Mouse (Mus musculus): Measurements from ENCODE around the gene Nfasc. TPM values are rescaled to one million over a fixed set of nuclear protein-coding genes. Genes with fewer than 3 reads are reported as not detected.

The Nfasc gene
- polyA plus RNA-seq, 1 experiment from 2014 or later, result 0.46 TPM

GRCm38 (mm10) chr1:132623641-132624336, 117.8 kb downstream of the Nfasc start:
- H3K27me3 ChIP-seq (replicated peaks), result peaks cover 29% of the 10 kb centered on the region
- peaks cover 12% of the 10 kb centered on the region for H3K4me1 ChIP-seq (replicated peaks)
- no peak for ATAC-seq (ENCODE audit: insufficient number of reproducible peaks, low FRiP score)
- no peaks in the 10 kb centered on the region for H3K9me3 ChIP-seq (replicated peaks)
- no peaks in the 10 kb centered on the region for H3K36me3 ChIP-seq
- WGBS, result 48% methylated on average over 14 of the region's 14 CpGs
- H3K27ac ChIP-seq (ENCODE audit: poor library complexity, severe bottlenecking), result no peak overlapping the region
- no peak overlapping the region for H3K4me2 ChIP-seq
- no peak overlapping the region for H3K9ac ChIP-seq
- H3K4me3 ChIP-seq, result no peak overlapping the region

- H3K27me3 ChIP-seq (replicated peaks), result peaks cover 14% of the 10 kb centered on the region
- no peak overlapping the region for H3K9ac ChIP-seq
- no peak for ATAC-seq (ENCODE audit: insufficient number of reproducible peaks, low FRiP score)
- H3K4me1 ChIP-seq (replicated peaks), result no peaks in the 10 kb centered on the region
- 69% methylated on average over 4 of the region's 4 CpGs for WGBS
- no peak overlapping the region for H3K4me3 ChIP-seq
- H3K4me2 ChIP-seq, result no peak overlapping the region
- H3K9me3 ChIP-seq (replicated peaks), result no peaks in the 10 kb centered on the region
- H3K36me3 ChIP-seq, result no peaks in the 10 kb centered on the region
- no peak overlapping the region for H3K27ac ChIP-seq (ENCODE audit: poor library complexity, severe bottlenecking)
Observed at GRCm38 (mm10) chr1:132612066-132612465, 129.5 kb downstream of the Nfasc start.

- no peaks in the 10 kb centered on the region for H3K4me1 ChIP-seq (replicated peaks)
- no peak for ATAC-seq (ENCODE audit: insufficient number of reproducible peaks, low FRiP score)
- H3K27ac ChIP-seq (ENCODE audit: poor library complexity, severe bottlenecking), result no peak overlapping the region
- no peak overlapping the region for H3K4me2 ChIP-seq
- peaks cover 17% of the 10 kb centered on the region for H3K27me3 ChIP-seq (replicated peaks)
- H3K4me3 ChIP-seq, result no peak overlapping the region
- H3K9me3 ChIP-seq (replicated peaks), result no peaks in the 10 kb centered on the region
- H3K9ac ChIP-seq, result no peak overlapping the region
- 26% methylated on average over 4 of the region's 4 CpGs for WGBS
- no peaks in the 10 kb centered on the region for H3K36me3 ChIP-seq
Observed at GRCm38 (mm10) chr1:132609048-132609634, 132.5 kb downstream of the Nfasc start.

- ATAC-seq (ENCODE audit: insufficient number of reproducible peaks, low FRiP score), result no peak
- peaks cover 26% of the 10 kb centered on the region for H3K27me3 ChIP-seq (replicated peaks)
- H3K4me1 ChIP-seq (replicated peaks), result no peaks in the 10 kb centered on the region
- no peaks in the 10 kb centered on the region for H3K36me3 ChIP-seq
- H3K9ac ChIP-seq, result no peak overlapping the region
- H3K9me3 ChIP-seq (replicated peaks), result no peaks in the 10 kb centered on the region
- WGBS, result 33% methylated on average over 8 of the region's 8 CpGs
- no peak overlapping the region for H3K4me2 ChIP-seq
- no peak overlapping the region for H3K4me3 ChIP-seq
- no peak overlapping the region for H3K27ac ChIP-seq (ENCODE audit: poor library complexity, severe bottlenecking)
Observed at GRCm38 (mm10) chr1:132602161-132602560, 139.4 kb downstream of the Nfasc start.

GRCm38 (mm10) chr1:132598024-132598423, 143.6 kb downstream of the Nfasc start:
- H3K27ac ChIP-seq (ENCODE audit: poor library complexity, severe bottlenecking), result no peak overlapping the region
- no peaks in the 10 kb centered on the region for H3K36me3 ChIP-seq
- H3K27me3 ChIP-seq (replicated peaks), result peaks cover 38% of the 10 kb centered on the region
- WGBS, result 85% methylated on average over 5 of the region's 5 CpGs
- no peaks in the 10 kb centered on the region for H3K4me1 ChIP-seq (replicated peaks)
- no peak overlapping the region for H3K4me3 ChIP-seq
- H3K9me3 ChIP-seq (replicated peaks), result no peaks in the 10 kb centered on the region
- H3K4me2 ChIP-seq, result no peak overlapping the region
- no peak overlapping the region for H3K9ac ChIP-seq
- ATAC-seq (ENCODE audit: insufficient number of reproducible peaks, low FRiP score), result no peak

- no peak overlapping the region for H3K9ac ChIP-seq
- H3K4me1 ChIP-seq (replicated peaks), result no peaks in the 10 kb centered on the region
- WGBS, result 42% methylated on average over 6 of the region's 6 CpGs
- no peaks in the 10 kb centered on the region for H3K36me3 ChIP-seq
- H3K27ac ChIP-seq (ENCODE audit: poor library complexity, severe bottlenecking), result no peak overlapping the region
- no peak overlapping the region for H3K4me2 ChIP-seq
- ATAC-seq (ENCODE audit: insufficient number of reproducible peaks, low FRiP score), result no peak
- peaks cover 35% of the 10 kb centered on the region for H3K27me3 ChIP-seq (replicated peaks)
- H3K9me3 ChIP-seq (replicated peaks), result no peaks in the 10 kb centered on the region
- H3K4me3 ChIP-seq, result no peak overlapping the region
Observed at GRCm38 (mm10) chr1:132595741-132596140, 145.9 kb downstream of the Nfasc start.

GRCm38 (mm10) chr1:132594587-132594986, 147.0 kb downstream of the Nfasc start:
- no peak for ATAC-seq (ENCODE audit: insufficient number of reproducible peaks, low FRiP score)
- Histone ChIP-seq H3K36me3 (no peaks in the 10 kb centered on the region), H3K4me3 (no peak overlapping the region), H3K4me1 (replicated peaks) (no peaks in the 10 kb centered on the region), H3K9me3 (replicated peaks) (no peaks in the 10 kb centered on the region), H3K4me2 (no peak overlapping the region), H3K27me3 (replicated peaks) (peaks cover 41% of the 10 kb centered on the region), H3K9ac (no peak overlapping the region), H3K27ac (ENCODE audit: poor library complexity, severe bottlenecking) (no peak overlapping the region)
- 7% methylated on average over 4 of the region's 4 CpGs for WGBS

GRCm38 (mm10) chr1:132592145-132592544, 149.5 kb downstream of the Nfasc start:
- Histone ChIP-seq H3K9ac (no peak overlapping the region), H3K4me1 (replicated peaks) (0 out of 2 replicates have a peak, but pooled peaks cover under 1% of the 10 kb centered on the region), H3K9me3 (replicated peaks) (no peaks in the 10 kb centered on the region), H3K27ac (ENCODE audit: poor library complexity, severe bottlenecking) (no peak overlapping the region), H3K4me3 (no peak overlapping the region), H3K4me2 (no peak overlapping the region), H3K27me3 (replicated peaks) (peaks cover 28% of the 10 kb centered on the region), H3K36me3 (no peaks in the 10 kb centered on the region)
- WGBS, result 72% methylated on average over 5 of the region's 5 CpGs
- no peak for ATAC-seq (ENCODE audit: insufficient number of reproducible peaks, low FRiP score)

- Histone ChIP-seq H3K4me3 (no peak overlapping the region), H3K36me3 (no peaks in the 10 kb centered on the region), H3K4me2 (no peak overlapping the region), H3K27ac (ENCODE audit: poor library complexity, severe bottlenecking) (no peak overlapping the region), H3K9me3 (replicated peaks) (no peaks in the 10 kb centered on the region), H3K4me1 (replicated peaks) (peaks cover 5% of the 10 kb centered on the region; the same call in 1 of the 2 replicates), H3K9ac (no peak overlapping the region), H3K27me3 (replicated peaks) (peaks cover 21% of the 10 kb centered on the region)
- ATAC-seq (ENCODE audit: insufficient number of reproducible peaks, low FRiP score), result no peak
- WGBS, result 73% methylated on average over 11 of the region's 11 CpGs
Observed at GRCm38 (mm10) chr1:132591399-132591930, 150.1 kb downstream of the Nfasc start.

GRCm38 (mm10) chr1:132586679-132587201, 154.9 kb downstream of the Nfasc start:
- Histone ChIP-seq H3K4me1 (replicated peaks) (peaks cover 5% of the 10 kb centered on the region; the same call in 1 of the 2 replicates), H3K9ac (no peak overlapping the region), H3K27me3 (replicated peaks) (peaks cover 6% of the 10 kb centered on the region; the same call in 1 of the 2 replicates), H3K9me3 (replicated peaks) (no peaks in the 10 kb centered on the region), H3K4me3 (no peak overlapping the region), H3K36me3 (no peaks in the 10 kb centered on the region), H3K27ac (ENCODE audit: poor library complexity, severe bottlenecking) (no peak overlapping the region), H3K4me2 (no peak overlapping the region)
- no peak; the same call in 1 of the 2 replicates for ATAC-seq (ENCODE audit: insufficient number of reproducible peaks, low FRiP score)
- 60% methylated on average over 15 of the region's 15 CpGs for WGBS

- no peak for ATAC-seq (ENCODE audit: insufficient number of reproducible peaks, low FRiP score)
- no peak overlapping the region for H3K4me2 ChIP-seq
- peaks cover 2% of the 10 kb centered on the region; the same call in 1 of the 2 replicates for H3K27me3 ChIP-seq (replicated peaks)
- H3K9ac ChIP-seq, result no peak overlapping the region
- H3K27ac ChIP-seq (ENCODE audit: poor library complexity, severe bottlenecking), result no peak overlapping the region
- no peaks in the 10 kb centered on the region for H3K9me3 ChIP-seq (replicated peaks)
- no peaks in the 10 kb centered on the region for H3K36me3 ChIP-seq
- H3K4me1 ChIP-seq (replicated peaks), result peaks cover 10% of the 10 kb centered on the region; the same call in 1 of the 2 replicates
- WGBS, result 66% methylated on average over 4 of the region's 4 CpGs
- H3K4me3 ChIP-seq, result no peak overlapping the region
Observed at GRCm38 (mm10) chr1:132585376-132585775, 156.2 kb downstream of the Nfasc start.

Measured in heart, embryonic 12.5 days (tissue).